Mouse (Mus musculus): ENCODE data around the gene Cdon. TPM values are rescaled to one million over a fixed set of nuclear protein-coding genes. Genes with fewer than 3 reads are reported as not detected.

Cdon gene
- polyA plus RNA-seq, 1 experiment: 13.2 TPM

DNA sequence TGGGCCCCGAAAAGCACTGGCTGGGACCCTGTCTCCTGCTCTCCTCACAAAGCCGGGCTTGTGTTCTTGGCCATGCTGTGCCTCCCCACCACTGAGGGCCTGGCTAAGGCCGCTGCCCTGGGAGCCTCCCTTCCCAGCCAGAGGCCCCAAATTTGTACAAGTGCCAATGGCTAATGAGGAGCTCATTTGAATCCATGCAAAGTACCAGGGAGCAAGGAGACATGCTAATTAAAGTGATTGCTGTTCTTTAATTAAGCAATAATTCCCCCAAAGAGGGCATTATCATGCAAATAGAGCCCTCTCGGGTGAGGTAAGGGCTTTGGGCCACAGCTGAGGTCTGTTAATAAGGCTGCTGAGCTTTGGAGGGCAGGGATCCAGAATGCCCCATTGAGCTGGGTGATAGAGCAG is 18.3 kb upstream of the Cdon start:
- peak in 1 of 2 experiments; percentile 14 for DNase-seq
- H3K4me3 ChIP-seq (replicated peaks; ENCODE audit: insufficient read depth, low read depth, low read length): no peak overlapping the region
- H3K4me1 ChIP-seq (ENCODE audit: control insufficient read depth, insufficient read depth, low read length): no peaks in the 10 kb centered on the region
- no peak for TF ChIP-seq POLR2A (IDR thresholded peaks at IDR 0.05; ENCODE audit: borderline replicate concordance, insufficient read depth, low read length)
- H3K27ac ChIP-seq (ENCODE audit: insufficient read depth, low read length): no peak overlapping the region
- WGBS: 69% methylated on average over 4 of the region's 4 CpGs
- H3K27me3 ChIP-seq (ENCODE audit: control insufficient read depth, insufficient read depth, low read length): no peaks in the 10 kb centered on the region; the same call in 1 of the 2 replicates

- no peak for TF ChIP-seq CTCF (IDR thresholded peaks at IDR 0.05; ENCODE audit: borderline replicate concordance, insufficient read depth, low read depth, low read length)
- TF ChIP-seq POLR2A (IDR thresholded peaks at IDR 0.05; ENCODE audit: borderline replicate concordance, insufficient read depth, low read length): no peak
- H3K4me3 ChIP-seq (replicated peaks; ENCODE audit: insufficient read depth, low read depth, low read length): no peak overlapping the region
- no peaks in the 10 kb centered on the region for H3K4me1 ChIP-seq (ENCODE audit: control insufficient read depth, insufficient read depth, low read length)
- WGBS: 76% methylated on average over 4 of the region's 4 CpGs
- no peak overlapping the region for H3K27ac ChIP-seq (ENCODE audit: insufficient read depth, low read length)
- no peak for DNase-seq
- H3K27me3 ChIP-seq (ENCODE audit: control insufficient read depth, insufficient read depth, low read length): no peaks in the 10 kb centered on the region; the same call in 1 of the 2 replicates
Measured at GRCm38 (mm10) chr9:35403490-35403889, 17.4 kb upstream of the Cdon start.

GRCm38 (mm10) chr9:35405038-35405905 is 15.7 kb upstream of the Cdon start:
- TF ChIP-seq CTCF (IDR thresholded peaks at IDR 0.05; ENCODE audit: borderline replicate concordance, insufficient read depth, low read depth, low read length): no peak
- TF ChIP-seq POLR2A (IDR thresholded peaks at IDR 0.05; ENCODE audit: borderline replicate concordance, insufficient read depth, low read length): no peak
- DNase-seq: no peak
- Histone ChIP-seq H3K27me3 (ENCODE audit: control insufficient read depth, insufficient read depth, low read length) (no peaks in the 10 kb centered on the region), H3K4me1 (ENCODE audit: control insufficient read depth, insufficient read depth, low read length) (no peaks in the 10 kb centered on the region), H3K27ac (ENCODE audit: insufficient read depth, low read length) (no peak overlapping the region), H3K4me3 (replicated peaks; ENCODE audit: insufficient read depth, low read depth, low read length) (no peak overlapping the region)
- 57% methylated on average over 13 of the region's 13 CpGs for WGBS

DNA sequence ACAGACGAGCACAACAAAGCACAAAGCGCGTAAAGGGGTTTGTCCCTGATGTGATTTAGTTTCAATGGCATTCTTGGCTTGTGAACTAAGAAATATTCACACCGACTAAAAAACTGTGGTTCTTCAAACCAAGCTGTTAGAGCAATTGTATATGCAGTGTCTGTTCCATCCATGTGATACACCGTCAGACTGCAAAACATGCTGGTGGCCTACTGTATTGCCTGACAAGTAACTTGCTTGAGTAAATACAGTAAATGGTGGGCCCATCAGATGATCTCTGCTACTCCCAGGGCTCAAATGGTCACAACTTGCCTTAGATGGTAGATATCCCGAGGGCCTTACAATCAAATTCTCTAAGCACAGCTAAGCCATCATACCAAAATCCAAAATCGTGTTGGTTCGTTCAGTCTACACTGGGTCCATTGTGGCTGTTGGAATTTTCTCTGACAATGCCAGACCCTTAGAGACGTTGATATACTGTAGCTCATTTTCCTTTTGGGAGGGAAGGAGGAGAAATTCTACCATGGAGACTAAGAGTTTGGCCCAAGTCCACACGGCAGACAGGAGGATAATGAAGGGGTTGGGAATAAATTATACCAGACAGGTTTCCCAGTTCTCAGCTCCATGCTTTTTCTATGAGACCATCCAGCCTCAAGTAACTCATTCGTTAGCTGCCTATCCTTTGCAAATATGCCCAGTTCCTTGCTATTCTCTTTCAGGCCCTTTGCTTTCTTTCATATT is 9.5 kb upstream of the Cdon start:
- Histone ChIP-seq H3K4me3 (replicated peaks; ENCODE audit: insufficient read depth, low read depth, low read length) (no peak overlapping the region), H3K4me1 (ENCODE audit: control insufficient read depth, insufficient read depth, low read length) (no peaks in the 10 kb centered on the region), H3K27ac (ENCODE audit: insufficient read depth, low read length) (no peak overlapping the region), H3K27me3 (ENCODE audit: control insufficient read depth, insufficient read depth, low read length) (no peaks in the 10 kb centered on the region)
- 80% methylated on average over 11 of the region's 11 CpGs for WGBS
- TF ChIP-seq CTCF (IDR thresholded peaks at IDR 0.05; ENCODE audit: borderline replicate concordance, insufficient read depth, low read depth, low read length) (no peak), POLR2A (IDR thresholded peaks at IDR 0.05; ENCODE audit: borderline replicate concordance, insufficient read depth, low read length) (no peak)
- no peak for DNase-seq

GRCm38 (mm10) chr9:35411975-35412374 is 9.0 kb upstream of the Cdon start:
- 64% methylated on average over 7 of the region's 7 CpGs for WGBS
- H3K27ac ChIP-seq (ENCODE audit: insufficient read depth, low read length): no peak overlapping the region
- no peak overlapping the region for H3K4me3 ChIP-seq (replicated peaks; ENCODE audit: insufficient read depth, low read depth, low read length)
- H3K4me1 ChIP-seq (ENCODE audit: control insufficient read depth, insufficient read depth, low read length): no peaks in the 10 kb centered on the region
- no peak for DNase-seq
- TF ChIP-seq POLR2A (IDR thresholded peaks at IDR 0.05; ENCODE audit: borderline replicate concordance, insufficient read depth, low read length) (no peak), CTCF (IDR thresholded peaks at IDR 0.05; ENCODE audit: borderline replicate concordance, insufficient read depth, low read depth, low read length) (no peak)
- H3K27me3 ChIP-seq (ENCODE audit: control insufficient read depth, insufficient read depth, low read length): no peaks in the 10 kb centered on the region

DNA sequence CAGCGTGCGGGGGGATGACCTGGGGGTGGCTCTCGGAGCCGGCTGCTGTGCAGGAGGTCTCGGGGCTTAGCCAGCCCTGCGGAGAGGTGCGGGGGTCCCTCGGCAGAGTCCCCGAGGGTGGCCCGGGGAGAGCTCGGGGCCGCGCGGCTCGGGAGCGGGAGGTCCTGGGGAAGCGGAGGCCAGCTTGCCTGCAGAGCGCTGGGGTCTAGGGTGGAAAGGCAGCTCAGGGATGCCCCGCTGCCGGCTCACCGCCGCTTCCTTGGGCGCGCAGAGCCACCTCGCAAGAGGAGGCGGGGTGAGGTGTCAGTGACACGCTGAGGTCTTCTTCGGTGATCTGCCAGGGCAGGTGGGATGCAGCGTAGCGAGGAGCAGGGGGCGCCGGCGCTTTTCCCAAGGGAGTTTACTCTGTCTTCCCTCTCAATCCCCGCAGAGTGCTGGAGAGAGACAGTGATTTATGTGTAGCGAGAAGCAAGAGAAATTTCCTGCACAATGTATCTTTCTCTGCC is 855 bp downstream of the Cdon start:
- no peak for TF ChIP-seq CTCF (IDR thresholded peaks at IDR 0.05; ENCODE audit: borderline replicate concordance, insufficient read depth, low read depth, low read length)
- no peak for TF ChIP-seq POLR2A (IDR thresholded peaks at IDR 0.05; ENCODE audit: borderline replicate concordance, insufficient read depth, low read length)
- Histone ChIP-seq H3K27ac (ENCODE audit: insufficient read depth, low read length) (peak overlapping the region; percentile 94), H3K4me1 (ENCODE audit: control insufficient read depth, insufficient read depth, low read length) (peaks cover 2% of the 10 kb centered on the region; the same call in 1 of the 2 replicates), H3K27me3 (ENCODE audit: control insufficient read depth, insufficient read depth, low read length) (no peaks in the 10 kb centered on the region), H3K4me3 (replicated peaks; ENCODE audit: insufficient read depth, low read depth, low read length) (peak overlapping the region; percentile 75)
- DNase-seq: peak; percentile 68 to 72
- WGBS: under 1% methylated on average over 34 of the region's 35 CpGs

DNA sequence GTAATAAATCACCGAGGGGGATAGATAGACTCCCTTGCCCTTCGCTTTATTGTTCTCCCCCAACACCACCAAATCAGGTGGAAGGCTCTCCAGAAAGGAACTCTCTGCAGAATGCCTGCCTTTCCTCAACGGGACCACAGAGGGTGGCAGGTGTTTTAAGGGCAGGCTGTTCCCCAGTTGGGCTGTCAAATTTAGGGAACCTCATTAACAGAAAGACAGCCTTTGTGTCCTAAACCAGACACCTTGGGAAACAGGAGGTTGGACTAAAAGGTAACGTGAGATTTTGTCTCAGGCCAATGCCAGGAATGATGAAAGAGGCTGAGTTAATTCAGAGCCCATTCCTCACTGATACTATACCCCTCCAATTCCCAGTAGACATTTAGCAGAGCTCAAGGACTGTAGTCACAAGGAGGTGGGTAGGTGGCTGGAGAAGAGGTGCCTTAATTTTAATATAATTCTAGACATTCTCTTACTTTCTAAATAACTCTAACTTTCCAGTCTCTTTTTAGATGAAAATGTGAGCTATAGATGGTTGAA is 1.5 kb downstream of the Cdon start:
- peak; percentile 36 to 40 for DNase-seq
- Histone ChIP-seq H3K4me3 (replicated peaks; ENCODE audit: insufficient read depth, low read depth, low read length) (peak overlapping the region; percentile 75), H3K27me3 (ENCODE audit: control insufficient read depth, insufficient read depth, low read length) (no peaks in the 10 kb centered on the region), H3K4me1 (ENCODE audit: control insufficient read depth, insufficient read depth, low read length) (peaks cover 2% of the 10 kb centered on the region; the same call in 1 of the 2 replicates), H3K27ac (ENCODE audit: insufficient read depth, low read length) (peak overlapping the region; percentile 41; the same call in 1 of the 2 replicates)
- WGBS: 4% methylated on average over 4 of the region's 4 CpGs
- TF ChIP-seq POLR2A (IDR thresholded peaks at IDR 0.05; ENCODE audit: borderline replicate concordance, insufficient read depth, low read length) (no peak), CTCF (IDR thresholded peaks at IDR 0.05; ENCODE audit: borderline replicate concordance, insufficient read depth, low read depth, low read length) (no peak)

All from cerebellum, adult 2 months (tissue).